Mouse (Mus musculus) spleen, postnatal 14 days (tissue): Measurements from ENCODE around the gene Tnfsf13b.

ENCODE experiments used
- DNase-seq, 2 experiments: peaks; one replicate each; pipeline ENCODE4 v3.0.0; 2021 to 2022; ENCODE audit warnings: low spot score in 2 of 2

Gene Tnfsf13b

GRCm38 (mm10) chr8:10006156-10006985 is at the start of gene Tnfsf13b:
Gene Tnfsf13b, plus strand, starts transcription at chr8:10006467.
- no peak for DNase-seq

GRCm38 (mm10) chr8:9958338-9958737 is 47.9 kb upstream of the Tnfsf13b start:
- no peak for DNase-seq

- no peak for DNase-seq
Observed at GRCm38 (mm10) chr8:9959919-9960318, 46.3 kb upstream of the Tnfsf13b start.

- DNase-seq = no peak
Observed at GRCm38 (mm10) chr8:9971866-9972265, 34.4 kb upstream of the Tnfsf13b start.

- no peak for DNase-seq
Observed at GRCm38 (mm10) chr8:9975276-9975675, 31.0 kb upstream of the Tnfsf13b start.

- DNase-seq = peak; percentile 93 to 94
Observed at GRCm38 (mm10) chr8:9975898-9976611, 30.2 kb upstream of the Tnfsf13b start.

GRCm38 (mm10) chr8:9977016-9977415 is 29.3 kb upstream of the Tnfsf13b start:
- no peak for DNase-seq

GRCm38 (mm10) chr8:9977573-9978314 is 28.5 kb upstream of the Tnfsf13b start, which contains the start of the genes Lig4 and Abhd13:
Gene Lig4, minus strand, starts transcription at chr8:9977686.
Gene Abhd13, plus strand, starts transcription at chr8:9977707.
- peak; percentile 96 for DNase-seq

- no peak for DNase-seq
Observed at GRCm38 (mm10) chr8:9978475-9979230, 27.6 kb upstream of the Tnfsf13b start.

GRCm38 (mm10) chr8:9979746-9980145 is 26.5 kb upstream of the Tnfsf13b start:
- no peak for DNase-seq

- DNase-seq = no peak
Observed at GRCm38 (mm10) chr8:9980188-9980587, 26.1 kb upstream of the Tnfsf13b start.

- DNase-seq = no peak
Observed at GRCm38 (mm10) chr8:10004115-10004514, 2.2 kb upstream of the Tnfsf13b start.

- DNase-seq = no peak
Observed at GRCm38 (mm10) chr8:10006986-10007659, 856 bp downstream of the Tnfsf13b start.

- DNase-seq = no peak
Observed at GRCm38 (mm10) chr8:10007660-10008028, 1.4 kb downstream of the Tnfsf13b start.

- no peak for DNase-seq
Observed at GRCm38 (mm10) chr8:10016252-10016651, 10.0 kb downstream of the Tnfsf13b start.

GRCm38 (mm10) chr8:10017231-10017630 is 11.0 kb downstream of the Tnfsf13b start:
- no peak for DNase-seq

- no peak for DNase-seq
Observed at GRCm38 (mm10) chr8:10030320-10031060, 24.2 kb downstream of the Tnfsf13b start.

GRCm38 (mm10) chr8:10031177-10031576 is 24.9 kb downstream of the Tnfsf13b start:
- no peak for DNase-seq

- no peak for DNase-seq
Observed at GRCm38 (mm10) chr8:10040866-10041265, 34.6 kb downstream of the Tnfsf13b start.

GRCm38 (mm10) chr8:10043842-10044510 is 37.7 kb downstream of the Tnfsf13b start:
- DNase-seq = no peak
